Mouse (Mus musculus) forebrain, postnatal 0 days (tissue): ENCODE data around the gene Trpm3. TPM values are rescaled to one million over a fixed set of nuclear protein-coding genes. Genes with fewer than 3 reads are reported as not detected.

Experiments
- ATAC-seq: fragments of 200-750 bp; cut with Nextera tagmentation; 2 replicates; pipeline ENCODE4 v1.8.0; 2017; ENCODE audit warnings: mild to moderate bottlenecking, moderate library complexity
- DNase-seq: peaks from one replicate; pipeline ENCODE4 v3.0.0-alpha.2; 2015
- H3K27ac ChIP-seq: fragments of 300-500 bp; sonication (generic); 2 replicates; pipeline ENCODE4 v1.5.1; 2014; ENCODE audit warnings: low read depth, mild to moderate bottlenecking, antibody characterized with exemption, low read length, moderate library complexity, mixed read lengths
- H3K27me3 ChIP-seq: fragments of 300-500 bp; sonication (generic); 2 replicates; pipeline ENCODE4 v1.6.1; 2014; ENCODE audit warnings: mild to moderate bottlenecking, low read length, mixed read lengths; ENCODE audit not compliant: insufficient read depth
- H3K36me3 ChIP-seq: fragments of 300-500 bp; sonication (generic); 2 replicates; pipeline ENCODE4 v1.6.1; 2014; ENCODE audit warnings: mild to moderate bottlenecking, moderate library complexity; ENCODE audit not compliant: insufficient read depth
- H3K4me1 ChIP-seq: fragments of 300-500 bp; sonication (generic); 2 replicates; pipeline ENCODE4 v1.6.1; 2014; ENCODE audit warnings: antibody characterized with exemption; ENCODE audit not compliant: insufficient read depth
- H3K4me2 ChIP-seq: fragments of 300-500 bp; sonication (generic); 2 replicates; pipeline ENCODE4 v1.6.1; 2014; ENCODE audit warnings: low read depth, mild to moderate bottlenecking, moderate library complexity
- H3K4me3 ChIP-seq: fragments of 300-500 bp; sonication (generic); 2 replicates; pipeline ENCODE4 v1.5.1; 2014; ENCODE audit warnings: low read depth, low read length, mixed read lengths
- H3K9ac ChIP-seq: fragments of 300-500 bp; sonication (generic); 2 replicates; pipeline ENCODE4 v1.6.1; 2014; ENCODE audit warnings: mild to moderate bottlenecking
- H3K9me3 ChIP-seq: fragments of 300-500 bp; sonication (generic); 2 replicates; pipeline ENCODE4 v1.6.1; 2016; ENCODE audit warnings: low read length
- CTCF ChIP-seq: sonication (generic); IDR thresholded peaks from 2 replicates; pipeline ENCODE4 v1.5.1; 2016; ENCODE audit warnings: antibody characterized with exemption, control low read depth, low read depth
- WGBS: fragments of 180-500 bp; shearing (Covaris S2); extraction: QIAGEN DNeasy Blood & Tissue Kit; methylation state at CpG from one replicate; pipeline ENCODE4 v1.1.7; 2014; 5-methylcytosine and 5-hydroxymethylcytosine counted together
- polyA plus RNA-seq: library from polyadenylated mRNA; unstranded; fragments of >200 nt; fragmentation: Nextera tagmentation; extraction: Ambion mirVana; gene quantifications from 2 replicates; pipeline ENCODE4 v1.2.1, GENCODE M21; 2015
- total RNA-seq: library from RNA; depleted of rRNA; stranded (reverse); fragments of >200 nt; gene quantifications from 2 replicates; pipeline ENCODE4 v1.2.3, GENCODE M21; 2014

Trpm3 gene
- total and polyA plus RNA-seq, 2 experiments from 2014 or later, result 25.6 to 39.7 TPM

DNA sequence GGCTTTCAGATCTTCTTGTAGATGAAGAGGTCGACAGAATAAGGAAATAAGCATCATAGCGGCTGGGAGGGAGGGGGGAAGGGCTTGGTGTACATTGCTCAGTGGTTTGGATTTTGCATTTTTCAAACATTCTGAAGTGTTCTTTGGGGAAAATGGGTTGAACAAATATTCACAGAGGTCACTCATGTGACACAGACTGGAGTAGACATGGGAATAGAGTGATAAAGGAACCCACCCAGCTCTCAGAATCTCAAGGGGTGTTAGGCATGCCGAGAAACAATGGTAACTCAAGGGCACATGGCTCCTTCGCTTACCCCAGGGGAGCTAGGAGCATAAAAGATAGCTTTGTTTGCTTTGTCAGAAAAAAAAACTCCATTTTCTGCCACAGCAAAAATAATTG, 330.8 kb downstream of the Trpm3 start:
- Histone ChIP-seq H3K27me3 (no peaks in the 10 kb centered on the region), H3K9me3 (no peaks in the 10 kb centered on the region), H3K4me3 (no peak overlapping the region), H3K36me3 (no peaks in the 10 kb centered on the region), H3K27ac (no peak overlapping the region), H3K4me1 (no peaks in the 10 kb centered on the region), H3K9ac (no peak overlapping the region), H3K4me2 (no peak overlapping the region)
- WGBS, result 70% methylated on average over 4 of the region's 4 CpGs
- TF ChIP-seq CTCF, result no peak
- ATAC-seq (no peak), DNase-seq (no peak)

GRCm38 (mm10) chr19:22473030-22473712, 334.3 kb downstream of the Trpm3 start:
- H3K27ac ChIP-seq, result no peak overlapping the region
- no peak for DNase-seq
- H3K36me3 ChIP-seq, result no peaks in the 10 kb centered on the region
- no peaks in the 10 kb centered on the region for H3K9me3 ChIP-seq
- no peaks in the 10 kb centered on the region for H3K27me3 ChIP-seq
- TF ChIP-seq CTCF, result no peak
- H3K4me2 ChIP-seq, result no peak overlapping the region
- 80% methylated on average over 4 of the region's 4 CpGs for WGBS
- H3K4me3 ChIP-seq, result no peak overlapping the region
- H3K4me1 ChIP-seq, result no peaks in the 10 kb centered on the region
- no peak overlapping the region for H3K9ac ChIP-seq
- no peak for ATAC-seq

- H3K36me3 ChIP-seq, result no peaks in the 10 kb centered on the region
- H3K4me1 ChIP-seq, result no peaks in the 10 kb centered on the region
- no peak overlapping the region for H3K9ac ChIP-seq
- H3K9me3 ChIP-seq, result no peaks in the 10 kb centered on the region
- DNase-seq, result no peak
- H3K27ac ChIP-seq, result no peak overlapping the region
- 87% methylated on average over 6 of the region's 6 CpGs for WGBS
- H3K27me3 ChIP-seq, result no peaks in the 10 kb centered on the region
- H3K4me2 ChIP-seq, result no peak overlapping the region
- TF ChIP-seq CTCF, result no peak
- H3K4me3 ChIP-seq, result no peak overlapping the region
- no peak for ATAC-seq
Measured at GRCm38 (mm10) chr19:22478295-22478989, 339.6 kb downstream of the Trpm3 start.

DNA sequence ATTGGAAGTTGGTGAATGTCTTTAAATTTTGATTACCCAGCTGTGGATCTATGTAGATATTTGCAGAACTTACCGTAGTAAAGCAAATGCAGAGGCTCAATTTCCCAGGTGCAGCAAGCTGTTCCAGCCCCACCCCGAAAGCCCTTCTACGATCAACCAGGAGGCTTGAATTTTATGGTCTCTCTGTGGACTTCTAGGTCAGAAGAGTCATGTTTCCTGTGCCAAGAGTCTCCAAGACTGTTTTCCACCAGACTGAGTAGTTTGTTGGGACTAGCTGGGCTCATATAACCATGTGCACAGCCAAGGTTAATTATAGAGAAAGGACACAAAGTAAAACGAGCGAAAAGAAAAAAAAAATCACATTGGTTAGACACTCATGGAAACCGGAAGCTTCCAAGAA, 364.6 kb downstream of the Trpm3 start:
- DNase-seq (no peak), ATAC-seq (no peak)
- Histone ChIP-seq H3K9me3 (no peaks in the 10 kb centered on the region), H3K4me2 (no peak overlapping the region), H3K27me3 (no peaks in the 10 kb centered on the region), H3K36me3 (no peaks in the 10 kb centered on the region), H3K4me1 (no peaks in the 10 kb centered on the region), H3K9ac (no peak overlapping the region), H3K27ac (no peak overlapping the region), H3K4me3 (no peak overlapping the region)
- 86% methylated on average over 6 of the region's 6 CpGs for WGBS
- no peak for TF ChIP-seq CTCF

DNA sequence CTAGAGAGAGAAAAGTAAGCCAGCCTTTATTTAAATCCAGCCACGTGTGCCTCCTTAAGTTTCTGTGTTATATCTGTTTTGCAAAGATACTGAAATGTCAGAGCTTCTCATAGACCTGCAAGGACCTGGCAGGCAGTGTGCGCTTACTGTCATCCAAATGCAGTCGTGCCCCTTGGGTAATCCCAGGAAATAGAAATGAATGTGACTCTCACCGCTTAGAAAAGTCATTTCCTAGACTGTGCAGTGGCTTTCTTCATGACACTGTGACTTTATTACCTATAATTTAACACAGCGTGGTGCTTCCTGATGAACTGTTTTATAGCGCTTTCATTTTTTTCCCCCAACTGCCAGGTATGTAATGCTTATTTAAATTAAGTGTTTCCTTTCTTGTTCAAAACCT, 379.7 kb downstream of the Trpm3 start:
- Histone ChIP-seq H3K36me3 (no peaks in the 10 kb centered on the region), H3K4me2 (no peak overlapping the region), H3K9ac (no peak overlapping the region), H3K27ac (no peak overlapping the region), H3K9me3 (no peaks in the 10 kb centered on the region), H3K27me3 (no peaks in the 10 kb centered on the region), H3K4me3 (no peak overlapping the region), H3K4me1 (no peaks in the 10 kb centered on the region)
- WGBS, result 70% methylated on average over 6 of the region's 6 CpGs
- DNase-seq (no peak), ATAC-seq (peak; percentile 80; the same call in 1 of the 2 replicates)
- TF ChIP-seq CTCF, result no peak

DNA sequence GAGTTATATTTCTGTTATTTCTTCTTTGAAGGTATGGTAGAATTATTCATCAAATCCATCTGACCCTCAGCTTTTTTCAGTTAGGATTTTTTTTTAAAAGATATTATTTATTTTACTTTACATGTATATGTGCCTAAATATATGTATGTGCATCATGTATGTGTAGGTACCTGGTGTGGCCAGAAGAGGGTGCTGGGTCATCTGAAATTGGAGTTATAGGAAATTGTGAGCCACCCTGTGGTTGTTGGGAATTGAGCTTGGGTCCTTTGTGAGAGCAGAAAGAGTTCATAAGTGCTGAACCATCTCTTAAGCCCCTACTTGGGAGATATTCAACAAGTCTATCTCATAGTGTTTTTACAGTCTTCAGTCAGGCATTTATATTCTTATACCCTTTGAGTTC, 389.1 kb downstream of the Trpm3 start:
- no peaks in the 10 kb centered on the region for H3K4me1 ChIP-seq
- H3K27me3 ChIP-seq, result no peaks in the 10 kb centered on the region
- ATAC-seq (no peak), DNase-seq (no peak)
- no peaks in the 10 kb centered on the region for H3K9me3 ChIP-seq
- TF ChIP-seq CTCF, result no peak
- H3K4me3 ChIP-seq, result no peak overlapping the region
- no peak overlapping the region for H3K9ac ChIP-seq
- H3K4me2 ChIP-seq, result no peak overlapping the region
- no peak overlapping the region for H3K27ac ChIP-seq
- no peaks in the 10 kb centered on the region for H3K36me3 ChIP-seq

DNA sequence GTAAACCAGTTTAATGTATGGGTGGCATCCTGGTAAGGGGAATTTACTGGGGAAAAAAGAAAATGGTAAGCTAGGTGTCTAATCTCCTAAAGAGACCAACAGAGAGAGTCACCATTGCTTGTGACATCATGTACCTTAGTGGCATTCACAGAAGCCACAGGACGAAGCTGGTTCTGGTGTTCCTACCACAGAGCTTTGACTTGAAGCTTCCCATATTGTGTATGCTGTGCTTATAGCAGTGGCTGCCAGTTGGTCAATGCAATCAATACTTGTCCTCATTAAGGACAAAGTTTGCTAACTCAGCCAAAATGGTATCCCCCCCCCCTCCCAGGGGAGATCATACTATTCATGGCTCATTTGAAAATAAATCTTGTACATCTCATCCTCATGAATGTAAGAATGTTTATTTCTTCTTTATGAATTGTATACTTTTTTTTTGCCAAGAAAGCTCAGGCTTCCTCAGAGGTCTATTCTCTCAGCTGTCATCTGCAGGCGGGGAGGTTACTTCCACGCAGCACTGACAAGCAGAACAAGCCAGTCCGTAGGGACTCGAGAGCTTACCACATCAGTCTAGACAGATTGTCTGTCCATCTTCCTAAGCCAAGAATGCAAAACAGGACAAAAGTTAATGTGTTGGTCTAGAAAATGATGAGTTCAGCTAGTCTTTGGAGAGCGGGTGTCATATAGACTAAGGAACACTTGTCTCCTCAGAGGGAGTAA, 404.3 kb downstream of the Trpm3 start:
- no peaks in the 10 kb centered on the region for H3K36me3 ChIP-seq
- TF ChIP-seq CTCF, result no peak
- no peak overlapping the region for H3K27ac ChIP-seq
- no peaks in the 10 kb centered on the region for H3K4me1 ChIP-seq
- 86% methylated on average over 6 of the region's 6 CpGs for WGBS
- no peak for ATAC-seq
- no peak for DNase-seq
- no peak overlapping the region for H3K4me3 ChIP-seq
- H3K9ac ChIP-seq, result no peak overlapping the region
- no peaks in the 10 kb centered on the region for H3K9me3 ChIP-seq
- H3K27me3 ChIP-seq, result no peaks in the 10 kb centered on the region
- no peak overlapping the region for H3K4me2 ChIP-seq
